Mouse (Mus musculus): Measurements from ENCODE around the gene Fbxl17. TPM values are rescaled to one million over a fixed set of nuclear protein-coding genes. Genes with fewer than 3 reads are reported as not detected.

Fbxl17 gene
- polyA plus RNA-seq, 1 experiment = 5.9 TPM

DNA sequence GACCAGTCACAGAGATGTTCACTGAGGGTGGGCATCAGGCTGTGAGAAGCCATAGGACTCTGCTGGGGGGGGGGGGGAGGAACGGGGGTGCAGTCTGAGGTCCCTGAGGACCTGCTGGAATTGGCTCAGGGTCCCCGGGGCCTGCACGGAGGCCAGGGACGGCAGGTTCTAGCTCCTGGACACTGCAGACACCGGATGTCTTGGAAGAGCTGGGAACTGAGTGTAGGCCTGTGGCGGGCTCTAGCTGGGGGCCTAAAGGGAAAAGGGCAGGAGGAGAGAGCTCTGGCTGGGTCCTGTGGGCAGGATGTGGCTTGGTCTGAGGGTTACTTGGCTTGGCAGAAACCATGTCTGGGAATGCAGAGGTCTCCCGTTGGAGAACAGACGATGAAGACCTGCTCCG is 254.3 kb downstream of the Fbxl17 start:
- no peaks in the 10 kb centered on the region for H3K36me3 ChIP-seq (ENCODE audit: control insufficient read depth, insufficient read depth, low read length)
- TF ChIP-seq CTCF (IDR thresholded peaks at IDR 0.05; ENCODE audit: extremely low read depth, insufficient read length, insufficient replicate concordance, low read depth, low read length) = no peak
- TF ChIP-seq POLR2A (IDR thresholded peaks at IDR 0.05; ENCODE audit: low read depth, low read length) = no peak
- no peak overlapping the region for H3K27ac ChIP-seq (ENCODE audit: insufficient read depth, low read depth, low read length)
- no peak overlapping the region for H3K4me3 ChIP-seq (ENCODE audit: low read depth, low read length)
- WGBS = 79% methylated on average over 9 of the region's 9 CpGs
- H3K27me3 ChIP-seq (ENCODE audit: control insufficient read depth, insufficient read depth, low read length) = no peaks in the 10 kb centered on the region
- H3K4me1 ChIP-seq (ENCODE audit: control insufficient read depth, insufficient read depth, insufficient read length, low read length) = no peaks in the 10 kb centered on the region

DNA sequence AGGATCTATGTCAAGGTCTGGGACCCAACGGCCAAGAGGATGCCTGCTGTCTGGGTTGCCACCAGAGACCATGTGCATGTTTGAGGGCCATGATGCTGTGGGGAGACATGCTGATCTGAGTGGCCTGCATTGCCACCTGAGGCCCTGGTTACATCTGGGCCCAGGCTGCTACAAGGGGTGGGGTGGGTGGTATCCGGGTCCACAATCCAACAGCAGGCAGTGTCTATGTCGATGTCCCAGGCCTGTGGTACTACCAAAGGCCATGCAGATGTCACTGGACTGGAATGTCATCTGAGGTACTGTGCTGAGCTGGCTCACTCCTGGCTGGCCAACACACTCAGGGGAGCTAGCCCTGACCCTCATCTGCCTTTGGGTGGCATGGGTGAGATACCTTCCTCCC is 257.1 kb downstream of the Fbxl17 start:
- Histone ChIP-seq H3K36me3 (ENCODE audit: control insufficient read depth, insufficient read depth, low read length) (no peaks in the 10 kb centered on the region), H3K27me3 (ENCODE audit: control insufficient read depth, insufficient read depth, low read length) (no peaks in the 10 kb centered on the region), H3K4me1 (ENCODE audit: control insufficient read depth, insufficient read depth, insufficient read length, low read length) (no peaks in the 10 kb centered on the region), H3K27ac (ENCODE audit: insufficient read depth, low read depth, low read length) (no peak overlapping the region), H3K4me3 (ENCODE audit: low read depth, low read length) (no peak overlapping the region)
- 97% methylated on average over 3 of the region's 3 CpGs for WGBS
- TF ChIP-seq POLR2A (IDR thresholded peaks at IDR 0.05; ENCODE audit: low read depth, low read length) = no peak
- no peak for TF ChIP-seq CTCF (IDR thresholded peaks at IDR 0.05; ENCODE audit: extremely low read depth, insufficient read length, insufficient replicate concordance, low read depth, low read length)

DNA sequence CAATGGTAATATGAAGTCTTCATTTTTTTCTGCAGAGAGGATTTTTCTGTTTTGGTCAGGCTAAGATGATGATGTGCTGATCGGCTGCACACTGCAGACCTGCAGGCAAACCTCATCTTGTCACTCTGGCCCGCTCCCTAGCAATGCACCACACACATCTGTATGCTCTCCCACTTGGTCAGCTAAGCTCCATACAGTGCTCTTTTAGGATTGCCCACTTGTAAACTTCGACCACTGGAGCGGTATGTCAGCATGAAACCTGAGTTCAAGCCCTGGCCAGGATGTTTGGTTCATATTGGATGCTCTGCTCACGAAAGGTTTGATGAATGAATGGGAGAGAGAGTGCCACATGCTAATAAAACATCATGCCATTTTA is 259.1 kb downstream of the Fbxl17 start:
- Histone ChIP-seq H3K4me3 (ENCODE audit: low read depth, low read length) (no peak overlapping the region), H3K4me1 (ENCODE audit: control insufficient read depth, insufficient read depth, insufficient read length, low read length) (no peaks in the 10 kb centered on the region), H3K27ac (ENCODE audit: insufficient read depth, low read depth, low read length) (no peak overlapping the region), H3K27me3 (ENCODE audit: control insufficient read depth, insufficient read depth, low read length) (no peaks in the 10 kb centered on the region), H3K36me3 (ENCODE audit: control insufficient read depth, insufficient read depth, low read length) (no peaks in the 10 kb centered on the region)
- WGBS = 91% methylated on average over 5 of the region's 5 CpGs
- TF ChIP-seq POLR2A (IDR thresholded peaks at IDR 0.05; ENCODE audit: low read depth, low read length) = no peak
- TF ChIP-seq CTCF (IDR thresholded peaks at IDR 0.05; ENCODE audit: extremely low read depth, insufficient read length, insufficient replicate concordance, low read depth, low read length) = no peak

DNA sequence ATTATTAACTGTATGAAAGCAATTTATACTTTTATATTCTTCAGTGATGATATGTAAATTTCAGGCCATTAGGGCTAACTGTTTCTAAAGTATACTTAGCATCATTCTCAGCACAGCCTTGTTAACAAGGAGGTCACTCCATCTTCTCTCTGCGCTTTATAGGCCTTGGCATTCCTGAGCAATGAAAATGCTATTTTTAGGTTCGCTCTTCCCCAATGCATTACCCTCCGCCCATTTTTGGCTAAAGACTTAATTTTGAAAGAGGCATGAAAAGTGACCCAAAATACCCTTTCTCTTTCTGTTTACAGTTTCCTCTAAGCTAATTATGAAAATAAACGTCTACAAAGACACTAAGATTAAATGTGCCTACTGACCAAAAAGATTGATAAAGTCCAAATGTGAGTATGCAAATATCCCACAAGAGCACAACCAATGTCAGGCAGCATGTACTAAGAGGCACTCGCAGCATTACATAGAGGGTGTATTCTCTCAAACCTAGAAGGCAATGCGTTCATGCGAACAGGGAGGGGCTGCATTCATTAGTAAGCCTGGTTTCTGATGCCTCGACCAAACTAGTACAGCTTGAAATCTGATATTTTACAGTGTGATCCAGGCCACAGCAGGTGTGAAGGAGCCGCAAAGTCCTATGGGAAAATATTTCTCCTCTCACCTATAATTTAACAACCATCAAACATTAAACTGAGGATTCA is 259.6 kb downstream of the Fbxl17 start:
- Histone ChIP-seq H3K4me3 (ENCODE audit: low read depth, low read length) (no peak overlapping the region), H3K27me3 (ENCODE audit: control insufficient read depth, insufficient read depth, low read length) (no peaks in the 10 kb centered on the region), H3K27ac (ENCODE audit: insufficient read depth, low read depth, low read length) (no peak overlapping the region), H3K36me3 (ENCODE audit: control insufficient read depth, insufficient read depth, low read length) (no peaks in the 10 kb centered on the region), H3K4me1 (ENCODE audit: control insufficient read depth, insufficient read depth, insufficient read length, low read length) (no peaks in the 10 kb centered on the region)
- WGBS = 76% methylated on average over 9 of the region's 9 CpGs
- no peak for TF ChIP-seq POLR2A (IDR thresholded peaks at IDR 0.05; ENCODE audit: low read depth, low read length)
- TF ChIP-seq CTCF (IDR thresholded peaks at IDR 0.05; ENCODE audit: extremely low read depth, insufficient read length, insufficient replicate concordance, low read depth, low read length) = no peak

DNA sequence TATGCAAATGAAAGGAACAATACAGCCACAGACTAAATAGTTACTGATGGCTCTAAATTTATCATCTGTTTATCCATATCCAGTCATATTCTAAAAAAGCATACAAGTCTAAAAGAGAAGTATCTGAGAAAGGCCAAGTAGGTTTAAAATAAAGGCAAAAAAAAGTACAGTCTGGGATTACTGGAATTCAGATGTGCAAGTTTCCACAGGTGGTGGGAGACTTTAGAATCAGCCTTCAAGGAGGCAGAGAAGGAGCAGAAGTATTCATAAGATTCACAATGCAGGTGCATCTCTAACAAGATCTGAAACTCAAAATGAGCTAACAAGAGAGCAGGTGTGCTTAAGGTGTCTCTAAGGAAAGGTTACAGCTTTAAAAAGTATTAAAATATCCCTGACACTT is 263.0 kb downstream of the Fbxl17 start:
- Histone ChIP-seq H3K4me1 (ENCODE audit: control insufficient read depth, insufficient read depth, insufficient read length, low read length) (no peaks in the 10 kb centered on the region), H3K36me3 (ENCODE audit: control insufficient read depth, insufficient read depth, low read length) (no peaks in the 10 kb centered on the region), H3K27ac (ENCODE audit: insufficient read depth, low read depth, low read length) (no peak overlapping the region), H3K4me3 (ENCODE audit: low read depth, low read length) (no peak overlapping the region), H3K27me3 (ENCODE audit: control insufficient read depth, insufficient read depth, low read length) (no peaks in the 10 kb centered on the region)
- TF ChIP-seq CTCF (IDR thresholded peaks at IDR 0.05; ENCODE audit: extremely low read depth, insufficient read length, insufficient replicate concordance, low read depth, low read length) = no peak
- TF ChIP-seq POLR2A (IDR thresholded peaks at IDR 0.05; ENCODE audit: low read depth, low read length) = no peak

DNA sequence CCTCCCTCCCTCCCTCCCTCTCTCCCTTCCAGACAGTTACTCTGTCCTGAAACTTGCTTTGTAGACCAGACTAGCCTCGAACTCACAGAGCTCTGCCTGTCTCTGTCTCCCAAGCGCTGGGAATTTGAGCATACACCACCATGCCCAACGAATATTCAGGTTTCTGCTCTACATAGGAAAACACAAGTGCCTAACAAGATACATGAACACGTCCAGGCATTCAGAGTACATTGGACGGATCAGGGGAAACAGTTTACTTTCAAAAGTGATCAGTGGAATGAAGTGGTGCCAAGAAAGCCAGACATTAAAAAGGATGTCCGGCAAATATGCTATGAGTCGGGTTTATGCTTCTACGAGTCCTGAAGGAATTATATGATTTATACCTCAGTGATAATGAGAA is 263.6 kb downstream of the Fbxl17 start:
- TF ChIP-seq CTCF (IDR thresholded peaks at IDR 0.05; ENCODE audit: extremely low read depth, insufficient read length, insufficient replicate concordance, low read depth, low read length) (no peak), POLR2A (IDR thresholded peaks at IDR 0.05; ENCODE audit: low read depth, low read length) (no peak)
- 84% methylated on average over 8 of the region's 8 CpGs for WGBS
- no peak overlapping the region for H3K27ac ChIP-seq (ENCODE audit: insufficient read depth, low read depth, low read length)

DNA sequence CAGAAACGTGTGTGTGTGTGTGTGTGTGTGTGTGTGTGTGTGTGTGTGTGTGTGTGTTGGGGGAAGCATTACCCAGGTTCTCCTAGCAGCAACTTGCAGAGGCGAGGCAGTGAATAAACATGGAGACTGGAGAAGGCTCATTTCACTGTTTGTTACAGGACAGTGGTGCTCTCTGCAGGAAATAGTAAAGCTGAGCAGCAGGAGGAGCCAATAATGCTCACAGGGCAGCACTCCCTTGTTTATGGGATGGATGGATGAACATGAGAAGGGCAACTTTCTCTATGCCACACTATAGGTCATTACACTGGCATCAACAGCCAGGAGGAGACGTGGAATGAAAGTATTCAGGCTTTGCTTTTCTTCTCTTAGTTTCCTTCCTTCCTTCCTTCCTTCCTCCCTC is 264.0 kb downstream of the Fbxl17 start:
- Histone ChIP-seq H3K27me3 (ENCODE audit: control insufficient read depth, insufficient read depth, low read length) (no peaks in the 10 kb centered on the region), H3K36me3 (ENCODE audit: control insufficient read depth, insufficient read depth, low read length) (no peaks in the 10 kb centered on the region), H3K4me1 (ENCODE audit: control insufficient read depth, insufficient read depth, insufficient read length, low read length) (no peaks in the 10 kb centered on the region), H3K4me3 (ENCODE audit: low read depth, low read length) (no peak overlapping the region), H3K27ac (ENCODE audit: insufficient read depth, low read depth, low read length) (no peak overlapping the region)
- 75% methylated on average over 3 of the region's 3 CpGs for WGBS
- TF ChIP-seq POLR2A (IDR thresholded peaks at IDR 0.05; ENCODE audit: low read depth, low read length) (no peak), CTCF (IDR thresholded peaks at IDR 0.05; ENCODE audit: extremely low read depth, insufficient read length, insufficient replicate concordance, low read depth, low read length) (no peak)

More for the DNA sequence above, 263.6 kb downstream of the Fbxl17 start:
- Histone ChIP-seq H3K4me3 (ENCODE audit: low read depth, low read length) (no peak overlapping the region), H3K27me3 (ENCODE audit: control insufficient read depth, insufficient read depth, low read length) (no peaks in the 10 kb centered on the region), H3K4me1 (ENCODE audit: control insufficient read depth, insufficient read depth, insufficient read length, low read length) (no peaks in the 10 kb centered on the region), H3K36me3 (ENCODE audit: control insufficient read depth, insufficient read depth, low read length) (no peaks in the 10 kb centered on the region)

Data from small intestine, adult 2 months (tissue).